Mouse (Mus musculus) heart, embryonic 14.5 days (tissue): ENCODE results near the gene Ntsr1. TPM values are rescaled to one million over a fixed set of nuclear protein-coding genes. Genes with fewer than 3 reads are reported as not detected.

Source experiments
- ATAC-seq: fragments of 200-750 bp; cut with Nextera tagmentation; 2 replicates; pipeline ENCODE4 v1.8.0; 2017; ENCODE audit warnings: low read depth, moderate TSS enrichment; ENCODE audit not compliant: insufficient number of reproducible peaks, insufficient read depth, low FRiP score
- H3K27ac ChIP-seq, 2 experiments: fragments of 200-500 bp in 1 of 2; fragments of 300-500 bp in 1 of 2; sonication (generic) in 1 of 2; replicated peaks in 1 of 2; 2 replicates each; pipeline ENCODE4 v1.5.1; 2012 to 2014; ENCODE audit warnings: low read depth in 2 of 2, low read length in 2 of 2, control low read depth in 1 of 2, mild to moderate bottlenecking in 1 of 2, mixed read lengths in 1 of 2; ENCODE audit not compliant: control insufficient read depth in 1 of 2, insufficient read depth in 1 of 2
- H3K27me3 ChIP-seq: fragments of 300-500 bp; sonication (generic); 2 replicates; pipeline ENCODE4 v1.6.1; 2014; ENCODE audit warnings: mild to moderate bottlenecking, low read length, control low read depth; ENCODE audit not compliant: control insufficient read depth, insufficient read depth
- H3K36me3 ChIP-seq: fragments of 300-500 bp; sonication (generic); 2 replicates; pipeline ENCODE4 v1.6.1; 2014; ENCODE audit warnings: mild to moderate bottlenecking, control low read depth, low read length, mixed read lengths; ENCODE audit not compliant: control insufficient read depth, insufficient read depth
- H3K4me1 ChIP-seq, 2 experiments: fragments of 200-500 bp in 1 of 2; fragments of 300-500 bp in 1 of 2; sonication (generic) in 1 of 2; 2 replicates each; pipeline ENCODE4 v1.6.1; 2012 to 2014; ENCODE audit warnings: low read length in 2 of 2, control low read depth in 1 of 2, mixed read lengths in 1 of 2; ENCODE audit not compliant: control insufficient read depth in 2 of 2, insufficient read depth in 2 of 2
- H3K4me2 ChIP-seq: fragments of 300-500 bp; sonication (generic); 2 replicates; pipeline ENCODE4 v1.6.1; 2014; ENCODE audit warnings: mild to moderate bottlenecking, low read length
- H3K4me3 ChIP-seq, 2 experiments: fragments of 200-500 bp in 1 of 2; fragments of 300-500 bp in 1 of 2; sonication (generic) in 1 of 2; 2 replicates each; pipeline ENCODE4 v1.5.1; 2012 to 2014; ENCODE audit warnings: low read length in 2 of 2, mild to moderate bottlenecking in 2 of 2, control low read depth in 1 of 2, low read depth in 1 of 2, moderate library complexity in 1 of 2; ENCODE audit not compliant: control insufficient read depth in 1 of 2, insufficient read depth in 1 of 2
- H3K9ac ChIP-seq: fragments of 300-500 bp; sonication (generic); 2 replicates; pipeline ENCODE4 v1.6.1; 2014; ENCODE audit warnings: mild to moderate bottlenecking, low read length
- H3K9me3 ChIP-seq: fragments of 300-500 bp; sonication (generic); 2 replicates; pipeline ENCODE4 v1.6.1; 2016; ENCODE audit warnings: low read length, control low read depth; ENCODE audit not compliant: control insufficient read depth
- WGBS: fragments of 180-500 bp; shearing (Covaris S2); extraction: QIAGEN DNeasy Blood & Tissue Kit; methylation state at CpG from one replicate; pipeline ENCODE4 v1.1.7; 2014; 5-methylcytosine and 5-hydroxymethylcytosine counted together
- polyA plus RNA-seq: library from polyadenylated mRNA; unstranded; fragments of >200 nt; fragmentation: Nextera tagmentation; extraction: Ambion mirVana; gene quantifications from 2 replicates; pipeline ENCODE4 v1.2.1, GENCODE M21; 2014

Ntsr1 gene
- polyA plus RNA-seq, 1 experiment from 2014 or later, result 2.6 TPM

GRCm38 (mm10) chr2:180581002-180581401, 81.2 kb downstream of the Ntsr1 start, which contains the start of gene Mrgbp:
Gene Mrgbp, plus strand, starts transcription at chr2:180581304.
- H3K4me2 ChIP-seq, result no peak within 1 kb of the TSS
- no peak for ATAC-seq
- WGBS, result 76% methylated on average over 3 of the region's 3 CpGs
- H3K27me3 ChIP-seq, result no peaks in the 10 kb centered on the region
- H3K36me3 ChIP-seq, result peaks cover 19% of the 10 kb centered on the region
- peaks cover 8 to 16% of the 10 kb centered on the region in 2 experiments; a peak in 3 of 4 replicates for H3K4me1 ChIP-seq
- 0 out of 2 replicates have a peak within 1 kb of the TSS, but pooled peaks have one; percentile 21 for H3K9ac ChIP-seq
- H3K9me3 ChIP-seq, result no peaks in the 10 kb centered on the region
- H3K4me3 ChIP-seq, result no peak within 1 kb of the TSS
- no peak within 1 kb of the TSS for H3K27ac ChIP-seq

GRCm38 (mm10) chr2:180582481-180583153, 82.8 kb downstream of the Ntsr1 start:
- under 1% methylated on average over 57 of the region's 57 CpGs for WGBS
- H3K4me3 ChIP-seq, result peak overlapping the region; percentile 89 to 91

GRCm38 (mm10) chr2:180583154-180583507, 83.4 kb downstream of the Ntsr1 start:
- Histone ChIP-seq H3K4me1 (peaks cover 8 to 16% of the 10 kb centered on the region in 2 experiments; a peak in 3 of 4 replicates), H3K27me3 (no peaks in the 10 kb centered on the region)
- ATAC-seq, result peak; percentile 7; the same call in 1 of the 2 replicates

More at GRCm38 (mm10) chr2:180582481-180583153, 82.8 kb downstream of the Ntsr1 start:
- H3K27ac ChIP-seq, result peak overlapping the region in 1 of 2 experiments; percentile 72; a peak in 2 of 4 replicates
- peak overlapping the region; percentile 90 for H3K4me2 ChIP-seq
- no peaks in the 10 kb centered on the region for H3K27me3 ChIP-seq
- peaks cover 34% of the 10 kb centered on the region for H3K36me3 ChIP-seq
- H3K9me3 ChIP-seq, result no peaks in the 10 kb centered on the region
- peaks cover 8 to 16% of the 10 kb centered on the region in 2 experiments; a peak in 3 of 4 replicates for H3K4me1 ChIP-seq
- peak overlapping the region; percentile 97 for H3K9ac ChIP-seq
- ATAC-seq, result peak; percentile 76

GRCm38 (mm10) chr2:180588736-180589122, 89.0 kb downstream of the Ntsr1 start:
- Histone ChIP-seq H3K27me3 (no peaks in the 10 kb centered on the region), H3K4me3 (peak overlapping the region; percentile 82 to 96), H3K4me2 (peak overlapping the region; percentile 76), H3K36me3 (peaks cover 64% of the 10 kb centered on the region), H3K9ac (peak overlapping the region; percentile 91), H3K27ac (peak overlapping the region; percentile 40 to 92), H3K9me3 (no peaks in the 10 kb centered on the region), H3K4me1 (peaks cover 10 to 13% of the 10 kb centered on the region in 2 experiments; a peak in 3 of 4 replicates)
- peak; percentile 10 for ATAC-seq
- WGBS, result 45% methylated on average over 6 of the region's 6 CpGs

More at GRCm38 (mm10) chr2:180583154-180583507, 83.4 kb downstream of the Ntsr1 start:
- WGBS, result 26% methylated on average over 7 of the region's 7 CpGs
- H3K36me3 ChIP-seq, result peaks cover 34% of the 10 kb centered on the region
- H3K4me2 ChIP-seq, result peak overlapping the region; percentile 90
- peak overlapping the region; percentile 97 for H3K9ac ChIP-seq
- H3K27ac ChIP-seq, result peak overlapping the region in 1 of 2 experiments; percentile 72; a peak in 1 of 4 replicates
- peak overlapping the region; percentile 89 to 91 for H3K4me3 ChIP-seq
- no peaks in the 10 kb centered on the region for H3K9me3 ChIP-seq

- peaks cover 6 to 8% of the 10 kb centered on the region in 2 experiments; a peak in 3 of 4 replicates for H3K4me1 ChIP-seq
- H3K4me3 ChIP-seq, result peak within 1 kb of the TSS; percentile 82 to 96
- peak within 1 kb of the TSS; percentile 91 for H3K9ac ChIP-seq
- H3K36me3 ChIP-seq, result peaks cover 66% of the 10 kb centered on the region
- under 1% methylated on average over 67 of the region's 67 CpGs for WGBS
- peak within 1 kb of the TSS; percentile 92 to 93 for H3K27ac ChIP-seq
- no peaks in the 10 kb centered on the region for H3K9me3 ChIP-seq
- peak; percentile 91 for ATAC-seq
- H3K4me2 ChIP-seq, result peak within 1 kb of the TSS; percentile 76
- no peaks in the 10 kb centered on the region for H3K27me3 ChIP-seq
Observed at GRCm38 (mm10) chr2:180589123-180589831, 89.5 kb downstream of the Ntsr1 start, which contains the start of gene Ogfr. Gene Ogfr, plus strand, starts transcription at chr2:180589245.

Other genes starting within 250 kb of the Ntsr1 start
- 386 and 447 TPM in 2 replicates for gene Rps21, start 242.6 kb upstream of the Ntsr1 start, polyA plus RNA-seq
- 15.1 and 16.1 TPM in 2 replicates for gene Cables2, start 226.5 kb upstream of the Ntsr1 start, polyA plus RNA-seq
- not detected in 2 replicates for gene Rbbp8nl, start 210.1 kb upstream of the Ntsr1 start, polyA plus RNA-seq
- 7.3 and 9.7 TPM in 2 replicates for gene Gata5, start 165.3 kb upstream of the Ntsr1 start, polyA plus RNA-seq
- gene Slco4a1, start 43.7 kb upstream of the Ntsr1 start, polyA plus RNA-seq, result 0.26 TPM in 2 replicates
- gene Mrgbp, start 81.3 kb downstream of the Ntsr1 start, polyA plus RNA-seq, result 23.5 and 24.4 TPM in 2 replicates
- gene Ogfr, start 89.3 kb downstream of the Ntsr1 start, polyA plus RNA-seq, result 54.6 and 55.0 TPM in 2 replicates
- gene Col9a3, start 97.8 kb downstream of the Ntsr1 start, polyA plus RNA-seq, result 10.6 and 12.2 TPM in 2 replicates
- not detected in 2 replicates for gene Tcfl5, start 142.7 kb downstream of the Ntsr1 start, polyA plus RNA-seq
- gene Dido1, start 210.0 kb downstream of the Ntsr1 start, polyA plus RNA-seq, result 16.4 and 18.9 TPM in 2 replicates
- 49.0 and 50.5 TPM in 2 replicates for gene Gid8, start 210.1 kb downstream of the Ntsr1 start, polyA plus RNA-seq
- 0.43 and 0.55 TPM in 2 replicates for gene Slc17a9, start 225.3 kb downstream of the Ntsr1 start, polyA plus RNA-seq